Mouse (Mus musculus) WW6 (cell line): Measurements from ENCODE around the gene Pou6f1.
"Not testable (repeated sequence)": the region's sequence is repeated elsewhere in the genome, so short reads cannot be mapped to it uniquely, and the experiment has no call there.

Experiments used
- DNase-seq: peaks from one replicate; pipeline ENCODE4 v3.0.0-alpha.2; 2013; ENCODE audit warnings: low read depth, low spot score

Pou6f1 gene

DNA sequence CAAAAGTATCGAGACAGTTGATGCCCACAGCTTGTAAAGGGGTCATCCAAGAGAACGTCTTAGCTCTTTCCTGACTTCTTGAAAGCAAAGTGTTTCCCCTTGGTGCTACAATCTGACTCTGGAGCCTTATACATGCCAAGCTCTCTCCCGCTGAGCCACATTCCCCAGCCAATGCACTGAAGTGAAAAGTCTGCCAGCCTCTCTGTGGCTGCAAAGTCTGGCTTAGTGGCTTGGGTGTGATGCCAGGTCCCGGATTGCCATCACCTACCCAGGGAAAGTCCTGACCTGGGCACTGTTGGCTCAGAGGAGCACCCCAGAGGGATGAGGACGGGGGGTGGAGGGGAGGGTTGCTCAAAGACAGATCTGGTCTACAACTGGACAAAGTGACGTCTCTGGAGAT is 23.0 kb downstream of the Pou6f1 start:
- no peak for DNase-seq

DNA sequence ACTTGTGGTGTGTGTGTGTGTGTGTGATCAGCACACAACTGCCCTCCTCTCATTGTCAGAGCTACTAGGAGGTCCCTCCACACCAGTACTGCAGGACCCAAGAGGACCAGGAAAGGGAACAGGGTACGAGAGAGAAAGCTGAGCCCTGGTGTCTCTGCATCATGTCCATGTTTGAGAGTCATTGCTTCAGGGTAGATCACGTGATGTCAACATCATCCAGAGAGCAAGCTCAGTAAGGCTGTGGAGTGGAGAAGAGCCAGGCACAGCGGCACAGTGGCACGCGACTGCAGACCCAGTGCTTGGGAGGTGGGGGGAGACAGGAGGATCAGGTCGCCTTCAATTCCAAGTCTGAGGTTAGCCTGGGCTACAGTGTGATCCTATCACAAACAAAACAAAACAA is 23.4 kb downstream of the Pou6f1 start:
- DNase-seq: no peak

DNA sequence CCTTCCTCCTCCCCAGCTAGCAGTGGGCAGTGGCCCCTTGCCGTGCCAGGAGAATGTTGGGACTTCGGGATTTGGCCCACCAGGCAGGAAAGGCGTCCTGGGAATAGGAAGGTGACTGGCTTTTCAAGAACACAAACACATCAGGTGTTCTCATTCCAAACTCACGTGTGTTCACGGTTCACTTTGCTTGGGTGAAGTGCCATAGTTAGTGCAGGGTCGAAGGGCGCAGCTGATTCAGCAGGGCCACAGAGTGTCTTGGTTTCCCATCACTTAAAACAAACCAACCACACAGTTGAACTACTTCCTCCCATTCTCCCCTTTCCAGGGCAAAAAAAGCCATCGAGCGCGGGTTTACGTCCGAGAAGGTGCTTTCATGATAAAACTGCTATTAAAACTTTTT is 24.4 kb downstream of the Pou6f1 start:
- no peak for DNase-seq

- no peak for DNase-seq
These were observed 25.4 kb downstream of the Pou6f1 start for GRCm38 (mm10) chr15:100574378-100574777.

DNA sequence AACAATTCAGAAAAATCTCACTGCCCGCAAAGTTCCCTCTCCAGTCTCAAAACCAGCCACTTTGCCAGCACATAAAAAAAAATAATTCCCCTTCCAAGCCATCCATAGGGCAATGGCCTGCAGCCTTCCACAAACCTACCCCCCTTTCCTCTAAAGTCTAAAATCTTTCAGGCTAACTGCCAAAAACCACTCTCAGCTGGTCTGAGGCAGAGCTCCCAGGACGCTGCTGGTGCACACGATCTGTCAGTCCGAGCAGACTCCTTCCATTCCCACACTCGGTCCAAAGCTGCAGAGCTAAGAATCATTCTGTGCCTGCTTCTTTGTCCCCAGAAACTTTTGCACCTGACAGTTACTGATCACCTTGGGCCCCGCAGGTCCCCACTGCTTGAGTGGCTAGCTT is 25.8 kb downstream of the Pou6f1 start:
- no peak for DNase-seq

DNA sequence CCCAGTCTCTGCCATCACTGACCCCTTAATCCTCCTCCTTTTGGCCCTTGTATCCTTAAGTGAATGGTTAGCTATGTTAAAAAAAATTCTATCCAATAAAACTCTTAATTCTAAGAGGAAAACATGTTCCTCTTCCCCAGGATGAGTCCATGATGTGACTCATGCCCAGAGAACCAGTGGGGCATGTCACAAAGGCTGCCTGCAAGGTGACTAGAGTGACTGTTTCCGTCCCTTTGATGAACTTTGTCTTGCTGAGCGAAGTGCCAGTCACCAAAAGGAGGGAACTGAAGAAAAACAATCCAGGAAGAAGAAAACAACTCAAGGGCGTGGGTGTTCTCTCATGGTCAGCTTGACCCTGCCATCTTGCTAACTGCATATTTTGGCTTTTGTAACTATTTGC is 30.5 kb downstream of the Pou6f1 start:
- DNase-seq: no peak

DNA sequence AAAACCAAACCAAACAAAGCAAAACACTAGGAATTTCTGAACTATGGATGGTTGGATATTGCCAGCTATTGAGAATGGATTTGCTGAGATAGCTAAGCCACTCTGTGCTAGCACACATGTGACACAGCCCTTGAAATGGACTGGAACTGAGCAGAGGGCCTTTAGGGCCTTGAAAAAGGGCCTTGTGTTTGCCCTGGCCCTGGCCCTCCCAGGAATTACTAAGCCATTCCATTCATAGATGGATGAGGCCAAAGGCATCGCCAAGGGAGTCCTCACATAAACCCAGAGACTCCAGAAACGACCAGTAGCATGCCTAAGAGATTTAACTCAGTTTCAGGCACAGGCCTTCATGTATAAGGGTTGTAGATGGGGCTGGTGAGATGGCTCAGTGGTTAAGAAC is 33.3 kb downstream of the Pou6f1 start:
- no peak for DNase-seq

DNA sequence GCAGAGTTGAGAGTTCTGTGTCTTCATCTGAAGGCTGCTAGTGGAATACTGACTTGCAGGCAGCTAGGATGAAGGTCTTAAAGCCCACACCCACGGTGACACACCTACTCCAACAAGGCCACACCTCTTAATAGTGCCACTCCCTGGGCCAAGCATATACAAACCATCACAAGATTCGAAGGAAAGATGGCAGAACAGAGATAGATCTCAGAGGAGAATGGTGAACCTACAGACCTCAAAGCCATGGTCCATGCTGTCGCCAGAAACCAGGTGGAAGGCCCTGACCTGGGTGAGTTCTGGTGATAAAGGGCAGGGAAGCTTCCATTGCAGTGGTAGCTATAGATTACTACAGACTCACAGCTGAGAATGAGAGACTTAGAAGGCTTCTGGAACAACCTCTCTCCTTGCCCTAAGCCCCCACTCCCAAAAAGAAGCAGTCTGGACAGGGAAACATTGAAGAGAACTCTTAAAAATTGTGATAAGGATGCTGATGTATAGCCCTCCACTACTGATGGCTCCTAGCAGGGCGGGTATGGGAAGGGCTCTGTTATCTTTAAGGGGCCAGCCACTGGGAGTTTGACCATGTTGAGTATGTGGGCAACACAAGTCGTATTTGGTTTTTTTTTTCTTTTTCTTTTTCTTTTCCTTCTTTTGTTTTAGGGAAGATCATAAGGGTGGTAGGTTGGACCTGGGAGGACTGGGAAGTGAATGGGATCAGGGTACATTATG is 41.9 kb downstream of the Pou6f1 start:
- no peak for DNase-seq

GRCm38 (mm10) chr15:100556378-100556777 is 43.4 kb downstream of the Pou6f1 start:
- DNase-seq: no peak

DNA sequence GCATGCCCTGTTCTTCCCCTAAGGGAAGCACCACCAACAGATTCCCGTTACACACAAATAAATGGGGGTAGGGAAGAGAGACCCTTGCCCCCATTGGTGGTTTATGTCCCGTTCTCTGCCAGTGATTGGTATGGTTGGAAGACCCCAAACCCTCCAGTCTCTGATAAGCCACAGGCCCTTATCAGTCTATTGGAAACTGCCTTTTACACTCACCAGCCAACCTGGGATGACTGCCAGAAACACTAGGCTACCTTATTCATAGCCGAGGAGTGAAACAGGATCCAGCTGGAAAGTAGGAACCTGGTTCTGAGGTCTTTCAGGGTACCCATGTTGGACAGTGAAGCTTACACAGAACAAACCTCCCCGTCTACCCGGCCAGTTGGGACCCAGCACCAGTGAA is 43.8 kb downstream of the Pou6f1 start:
- no peak for DNase-seq

- peak; percentile 90 for DNase-seq
These were observed 48.2 kb downstream of the Pou6f1 start, which contains the start of gene Tfcp2 for GRCm38 (mm10) chr15:100551326-100552307. TSS of gene Tfcp2 (minus strand) at chr15:100552008.

DNA sequence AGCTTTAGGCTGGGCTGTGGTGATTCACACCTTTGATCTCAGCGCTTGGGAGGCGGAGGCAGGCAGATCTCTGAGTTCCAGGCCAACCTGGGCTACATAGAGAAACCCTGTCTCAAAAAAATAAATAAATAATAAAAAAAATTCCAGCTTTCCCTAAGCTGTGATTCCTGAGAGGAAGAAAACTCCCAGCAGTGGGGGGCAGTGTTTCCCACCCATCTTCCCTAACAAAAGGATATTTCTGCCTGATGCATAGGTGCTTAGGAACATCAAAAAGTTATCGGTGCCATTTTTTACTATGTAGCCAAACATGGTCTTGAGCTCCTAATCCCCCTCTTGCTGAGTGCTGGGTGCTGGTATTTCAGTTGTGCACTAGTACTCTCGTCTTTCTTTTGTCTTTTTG is 49.5 kb downstream of the Pou6f1 start:
- DNase-seq: no peak

DNA sequence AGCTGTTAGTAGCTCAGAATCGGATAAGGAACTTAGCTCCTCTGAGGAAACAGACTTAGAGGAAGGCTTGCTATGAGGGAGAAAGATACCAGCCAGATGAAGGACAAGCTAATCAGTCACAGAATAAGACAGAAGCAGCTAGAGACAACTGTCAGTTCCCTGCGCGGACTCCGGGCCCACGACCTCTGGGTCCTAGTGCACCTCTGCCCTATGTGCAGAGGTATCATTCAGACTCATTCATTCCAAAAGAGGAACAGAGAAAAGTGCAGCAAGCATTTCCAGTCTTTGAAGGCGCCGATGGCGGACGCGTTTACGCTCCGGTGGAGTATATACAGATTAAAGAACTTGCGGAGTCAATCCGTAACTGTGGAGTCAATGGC is 56.1 kb downstream of the Pou6f1 start:
- DNase-seq: not testable (repeated sequence)

GRCm38 (mm10) chr15:100542876-100543650 is 56.7 kb downstream of the Pou6f1 start:
- not testable (repeated sequence) for DNase-seq

DNA sequence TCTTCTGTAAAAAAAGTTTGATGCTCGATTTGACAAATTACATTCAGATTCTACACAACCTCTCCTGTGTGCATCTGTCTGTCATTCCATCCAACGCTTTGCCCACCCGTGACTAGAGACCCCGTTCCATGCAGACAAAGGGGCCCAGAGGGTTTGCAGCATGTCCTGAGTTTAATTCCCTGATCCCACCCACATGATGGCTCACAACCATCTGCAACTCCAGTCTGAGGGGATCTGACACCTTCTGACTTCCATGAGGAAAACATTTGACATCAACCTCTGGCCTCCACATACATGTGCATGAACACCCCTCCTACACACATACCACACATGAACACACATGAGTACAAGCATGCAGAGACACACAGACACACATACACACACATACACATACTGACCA is 58.4 kb downstream of the Pou6f1 start:
- no peak for DNase-seq

GRCm38 (mm10) chr15:100541001-100541400 is 58.8 kb downstream of the Pou6f1 start:
- not testable (repeated sequence) for DNase-seq

GRCm38 (mm10) chr15:100539411-100539810 is 60.4 kb downstream of the Pou6f1 start:
- DNase-seq: no peak

GRCm38 (mm10) chr15:100537913-100538312 is 61.9 kb downstream of the Pou6f1 start:
- DNase-seq: no peak

DNA sequence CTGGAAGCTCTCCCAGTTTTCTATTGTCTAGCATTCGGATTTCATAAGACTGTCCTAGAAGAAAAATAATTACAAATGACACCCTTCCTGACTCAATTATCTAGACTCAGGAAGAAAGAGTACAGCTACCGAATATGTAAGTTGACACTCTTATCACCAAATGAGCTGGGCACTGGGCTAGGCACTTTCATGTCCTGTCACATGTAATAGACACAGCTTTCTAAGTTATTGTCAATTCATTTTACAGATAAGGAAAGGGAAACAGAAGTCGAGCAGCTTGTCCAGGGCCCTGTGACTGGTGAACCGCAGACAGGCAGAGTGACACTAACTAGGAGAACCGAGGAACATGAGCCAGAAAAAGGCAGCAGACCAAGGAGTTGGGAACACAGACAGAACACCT is 71.9 kb downstream of the Pou6f1 start:
- no peak for DNase-seq

- no peak for DNase-seq
These were observed 74.4 kb downstream of the Pou6f1 start for GRCm38 (mm10) chr15:100525405-100525804.
